Mouse (Mus musculus) lung, postnatal 0 days (tissue): ENCODE data around the gene Rgs9bp. TPM values are rescaled to one million over a fixed set of nuclear protein-coding genes. Genes with fewer than 3 reads are reported as not detected.
A peak's percentile ranks its signal among the peaks of the same experiment; 100 is the strongest.
"Not testable (repeated sequence)": the region's sequence is repeated elsewhere in the genome, so short reads cannot be mapped to it uniquely, and the experiment has no call there.

Source experiments
- ATAC-seq: fragments of 200-750 bp; cut with Nextera tagmentation; 2 replicates; pipeline ENCODE4 v1.8.0; 2017; ENCODE audit warnings: moderate library complexity
- DNase-seq: peaks from one replicate; pipeline ENCODE4 v3.0.0-alpha.2; 2016; ENCODE audit warnings: low spot score
- H3K27ac ChIP-seq: fragments of 300-500 bp; sonication (generic); 2 replicates; pipeline ENCODE4 v1.5.1; 2014; ENCODE audit warnings: antibody characterized with exemption, mild to moderate bottlenecking, low read length, mixed read lengths
- H3K27me3 ChIP-seq: fragments of 300-500 bp; sonication (generic); replicated peaks from 2 replicates; pipeline ENCODE4 v1.6.1; 2014; ENCODE audit warnings: low read length, mixed read lengths; ENCODE audit not compliant: insufficient read depth
- H3K36me3 ChIP-seq: fragments of 300-500 bp; sonication (generic); 2 replicates; pipeline ENCODE4 v1.6.1; 2014; ENCODE audit warnings: low read length, mixed read lengths; ENCODE audit not compliant: insufficient read depth
- H3K4me1 ChIP-seq: fragments of 300-500 bp; sonication (generic); 2 replicates; pipeline ENCODE4 v1.6.1; 2014; ENCODE audit warnings: antibody characterized with exemption, low read depth, low read length, mixed read lengths; ENCODE audit not compliant: insufficient read depth
- H3K4me2 ChIP-seq: fragments of 300-500 bp; sonication (generic); replicated peaks from 2 replicates; pipeline ENCODE4 v1.6.1; 2014; ENCODE audit warnings: low read depth, mild to moderate bottlenecking, low read length, moderate library complexity, mixed read lengths
- H3K4me3 ChIP-seq: fragments of 300-500 bp; sonication (generic); 2 replicates; pipeline ENCODE4 v1.5.1; 2014; ENCODE audit warnings: low read depth, low read length
- H3K9ac ChIP-seq: fragments of 300-500 bp; sonication (generic); replicated peaks from 2 replicates; pipeline ENCODE4 v1.6.1; 2014; ENCODE audit warnings: low read depth, mild to moderate bottlenecking
- H3K9me3 ChIP-seq: fragments of 300-500 bp; sonication (generic); 2 replicates; pipeline ENCODE4 v1.6.1; 2016; ENCODE audit warnings: low read length, mixed read lengths
- CTCF ChIP-seq: IDR thresholded peaks from 2 replicates; pipeline ENCODE4 v1.5.1; 2016; ENCODE audit warnings: antibody characterized with exemption, mild to moderate bottlenecking
- EP300 ChIP-seq: IDR thresholded peaks from 2 replicates; pipeline ENCODE4 v1.6.1; 2016; ENCODE audit warnings: antibody characterized with exemption, mild to moderate bottlenecking, control low read depth
- WGBS: fragments of 180-500 bp; shearing (Covaris S2); extraction: QIAGEN DNeasy Blood & Tissue Kit; methylation state at CpG from one replicate; pipeline ENCODE4 v1.1.7; 2014; 5-methylcytosine and 5-hydroxymethylcytosine counted together
- polyA plus RNA-seq: library from polyadenylated mRNA; unstranded; fragments of >200 nt; fragmentation: Nextera tagmentation; extraction: Ambion mirVana; gene quantifications from 2 replicates; pipeline ENCODE4 v1.2.1, GENCODE M21; 2015

The Rgs9bp gene
- polyA plus RNA-seq, 1 experiment from 2014 or later = 0.02 TPM

DNA sequence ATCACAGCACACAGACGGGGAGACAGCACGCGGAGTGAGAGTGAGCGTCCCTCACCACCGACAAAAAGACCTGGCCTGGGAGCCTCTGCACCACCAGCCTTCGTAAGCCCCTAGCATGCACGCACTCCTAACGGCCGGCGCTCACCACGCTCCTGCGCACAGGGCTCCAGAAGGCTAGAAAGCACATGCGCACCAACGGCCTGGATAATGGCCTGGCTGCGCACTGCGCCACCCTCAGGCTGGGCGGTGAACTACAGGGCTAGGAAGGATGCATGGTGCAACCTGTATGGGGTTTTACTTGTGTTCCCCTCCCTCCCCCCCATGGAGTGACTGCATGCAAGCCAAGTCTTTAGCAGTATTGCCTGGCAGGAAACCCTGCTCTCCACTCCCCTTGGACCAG, 47.8 kb downstream of the Rgs9bp start, which contains the start of gene Tdrd12:
Gene Tdrd12 (minus strand): TSS at position 184 of the 400 bp plus-strand sequence.
- H3K4me2 ChIP-seq = no peak within 1 kb of the TSS
- no peak for ATAC-seq
- TF ChIP-seq EP300 (no peak), CTCF (peak; percentile 17; the same call in 1 of the 2 replicates)

DNA sequence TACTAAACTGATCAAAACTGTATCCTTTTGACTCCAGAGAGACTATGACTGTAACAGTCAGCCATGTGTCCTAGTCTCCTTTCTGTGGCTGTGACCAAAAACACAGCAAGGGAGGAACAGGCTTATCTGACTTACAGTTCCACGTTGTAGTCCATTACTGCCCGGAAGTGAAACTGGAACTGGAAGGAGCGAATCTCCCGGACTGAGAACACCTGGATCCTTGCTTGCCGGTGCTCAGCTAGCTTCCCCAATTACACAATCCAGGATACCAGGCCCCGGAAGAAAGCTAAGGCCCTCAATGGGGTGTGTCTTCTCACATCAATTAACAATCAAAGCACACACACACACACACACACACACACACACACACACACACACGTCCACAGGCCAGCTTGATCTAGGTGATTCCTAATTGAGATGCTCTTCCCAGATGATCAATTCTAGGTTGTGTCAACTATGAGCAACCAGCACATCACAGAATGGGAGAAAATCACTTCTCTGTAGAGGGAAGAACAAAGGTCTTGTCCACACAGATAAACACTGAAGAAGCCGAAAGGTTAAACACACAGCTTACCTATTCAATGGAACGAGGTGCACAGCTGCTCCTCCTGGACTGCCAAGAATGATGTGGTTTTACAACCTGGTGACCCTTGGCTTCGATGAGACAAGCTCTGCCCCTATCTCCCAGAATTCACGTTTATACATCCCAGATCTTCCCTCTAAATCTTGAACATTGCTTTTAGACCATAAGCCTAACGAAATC, 49.5 kb downstream of the Rgs9bp start:
- Histone ChIP-seq H3K27ac (no peak overlapping the region), H3K4me2 (no peak overlapping the region), H3K9ac (no peak overlapping the region), H3K9me3 (no peaks in the 10 kb centered on the region), H3K4me1 (no peaks in the 10 kb centered on the region), H3K27me3 (no peaks in the 10 kb centered on the region), H3K4me3 (no peak overlapping the region), H3K36me3 (no peaks in the 10 kb centered on the region)
- DNase-seq (no peak), ATAC-seq (no peak)
- 45% methylated on average over 12 of the region's 12 CpGs for WGBS
- TF ChIP-seq EP300 (no peak), CTCF (no peak)

More for the DNA sequence above, 47.8 kb downstream of the Rgs9bp start, which contains the start of gene Tdrd12:
- H3K9ac ChIP-seq = no peak within 1 kb of the TSS
- no peaks in the 10 kb centered on the region for H3K4me1 ChIP-seq
- no peak within 1 kb of the TSS for H3K4me3 ChIP-seq
- whole genome bisulfite sequencing = 87% methylated on average over 17 of the region's 17 CpGs
- no peak within 1 kb of the TSS for H3K27ac ChIP-seq
- DNase-seq = no peak
- H3K27me3 ChIP-seq = no peaks in the 10 kb centered on the region
- no peaks in the 10 kb centered on the region for H3K36me3 ChIP-seq
- no peaks in the 10 kb centered on the region for H3K9me3 ChIP-seq

DNA sequence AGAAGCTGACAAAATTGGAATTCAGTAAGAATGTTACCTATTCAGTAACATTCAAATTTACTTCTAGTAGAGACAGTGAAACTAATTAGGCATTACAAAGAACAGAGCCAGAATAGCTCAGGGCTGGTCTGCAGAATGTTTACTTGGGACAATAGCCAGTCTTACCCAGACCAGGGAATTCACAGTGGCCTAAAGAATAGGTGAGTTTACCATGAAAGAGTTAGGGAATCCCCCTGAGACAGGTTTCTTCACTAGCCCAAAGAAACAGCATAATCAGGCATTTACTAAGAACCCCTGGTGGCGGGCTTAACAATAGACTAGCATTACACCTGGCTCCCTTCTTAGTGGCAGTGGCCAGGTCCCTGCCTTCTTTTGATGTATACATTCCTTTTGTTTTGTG, 54.8 kb downstream of the Rgs9bp start:
- ATAC-seq, H3K27me3 ChIP-seq, H3K27ac ChIP-seq, DNase-seq, H3K36me3 ChIP-seq, H3K4me3 ChIP-seq, H3K4me2 ChIP-seq, H3K9me3 ChIP-seq, H3K9ac ChIP-seq, H3K4me1 ChIP-seq: not testable (repeated sequence)
- 75% methylated on average over 1 of the region's 1 CpGs for WGBS

DNA sequence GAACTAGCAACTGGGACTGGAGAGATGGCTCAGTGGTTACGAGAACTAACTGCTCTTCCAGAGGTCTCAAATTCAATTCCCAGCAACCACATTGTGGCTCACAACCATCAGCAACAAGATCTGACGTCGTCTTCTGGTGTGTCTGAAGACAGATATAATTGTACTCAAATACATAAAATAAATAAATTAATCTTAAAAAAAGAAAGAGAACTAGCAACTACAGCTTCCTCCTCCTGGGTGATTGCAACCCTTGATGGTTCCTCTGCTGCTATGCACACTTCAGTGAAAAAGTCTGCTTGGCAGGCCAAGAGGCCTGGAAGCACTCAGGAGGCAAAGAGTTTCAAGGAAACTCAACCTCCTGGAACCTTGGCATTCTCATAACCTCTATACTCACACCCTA, 55.4 kb downstream of the Rgs9bp start:
- Histone ChIP-seq H3K4me2 (no peak overlapping the region), H3K4me1 (no peaks in the 10 kb centered on the region), H3K27me3 (no peaks in the 10 kb centered on the region), H3K4me3 (no peak overlapping the region), H3K9ac (no peak overlapping the region), H3K9me3 (no peaks in the 10 kb centered on the region), H3K27ac (no peak overlapping the region), H3K36me3 (no peaks in the 10 kb centered on the region)
- DNase-seq (no peak), ATAC-seq (no peak)
- TF ChIP-seq EP300 (no peak), CTCF (no peak)
- WGBS = 75% methylated on average over 3 of the region's 3 CpGs

Other genes starting within 250 kb of the Rgs9bp start
- 10.5 and 11.1 TPM in 2 replicates for gene Faap24, start 188.7 kb downstream of the Rgs9bp start, polyA plus RNA-seq
- 10.7 and 14.3 TPM in 2 replicates for gene Cep89, start 188.5 kb downstream of the Rgs9bp start, polyA plus RNA-seq
- 0.10 and 0.16 TPM in 2 replicates for gene Slc7a9, start 136.8 kb downstream of the Rgs9bp start, polyA plus RNA-seq
- gene Tdrd12, start 47.8 kb downstream of the Rgs9bp start, polyA plus RNA-seq = 0.12 TPM in 1 of 2 replicates, not detected in the other
- 28.9 and 30.5 TPM in 2 replicates for gene Nudt19, start 29.3 kb downstream of the Rgs9bp start, polyA plus RNA-seq
- gene Ankrd27, start 662 bp upstream of the Rgs9bp start, polyA plus RNA-seq = 12.7 and 16.7 TPM in 2 replicates
- gene Pdcd5, start 61.9 kb upstream of the Rgs9bp start, polyA plus RNA-seq = 160 and 169 TPM in 2 replicates
- gene Dpy19l3, start 168.9 kb upstream of the Rgs9bp start, polyA plus RNA-seq = 14.3 and 16.2 TPM in 2 replicates
- 6.9 and 10.1 TPM in 2 replicates for gene Zfp507, start 217.4 kb upstream of the Rgs9bp start, polyA plus RNA-seq